Mouse (Mus musculus): ENCODE measurements at regions not wholly inside any gene's neighbourhood (a gene's known extent, or its start where the extent isn't known, plus 50 kb on each side); places are given as distances from the start of the nearest gene placed in this dataset.
A peak's percentile ranks its signal among the peaks of the same experiment; 100 is the strongest.

DNA sequence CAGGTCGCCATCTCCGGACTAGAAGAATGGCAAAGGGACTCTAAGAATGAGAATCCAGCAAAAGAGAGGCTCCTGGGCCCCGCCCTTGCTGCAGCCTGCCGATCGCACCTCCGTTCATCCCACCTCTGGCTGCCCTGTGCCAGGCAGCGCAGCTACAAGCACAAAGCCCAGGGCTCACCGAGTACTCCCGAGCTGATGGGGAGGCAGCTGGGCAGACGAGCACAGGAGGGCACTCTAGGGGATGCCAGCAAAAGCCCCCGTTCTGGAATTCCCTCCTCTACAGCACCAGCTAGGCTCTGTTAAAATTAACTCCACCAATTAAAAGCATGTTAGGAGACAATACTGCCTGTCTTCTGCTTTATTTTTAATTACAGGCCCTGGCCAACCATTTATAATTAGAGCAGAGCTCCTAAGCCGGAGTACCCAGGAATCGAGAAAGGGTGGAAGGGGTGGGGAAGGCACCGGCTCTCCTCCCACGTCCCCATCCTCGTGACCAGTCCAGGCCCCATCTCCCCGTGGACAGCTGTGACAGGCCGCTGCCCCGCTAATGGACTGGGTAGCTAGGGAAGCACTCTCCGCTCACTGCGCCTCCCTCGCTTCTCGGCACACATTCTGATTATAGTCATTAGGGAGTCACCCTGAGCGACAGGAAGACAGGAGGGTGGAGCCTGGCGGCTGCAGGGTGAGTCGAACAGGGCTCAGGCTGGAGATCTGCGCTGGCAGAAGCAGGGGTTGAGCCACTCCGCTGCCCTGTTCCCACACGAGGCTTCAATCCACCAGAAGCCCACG is 120.0 kb downstream of the Nectin1 start:
- Histone ChIP-seq H3K36me3 (ENCODE audit: control insufficient read depth in 1 of 2, insufficient read depth in 2 of 2, low read length in 2 of 2) (no peaks in the 10 kb centered on the region), H3K9ac (ENCODE audit: control insufficient read depth, low read depth, low read length, poor library complexity, severe bottlenecking) (no peak overlapping the region), H3K4me3 (ENCODE audit: control insufficient read depth in 1 of 2, insufficient read depth in 1 of 2, low read depth in 2 of 2, low read length in 2 of 2) (no peak overlapping the region), H3K27me3 (ENCODE audit: control insufficient read depth in 1 of 2, insufficient read depth in 2 of 2, low read length in 2 of 2) (no peaks in the 10 kb centered on the region), H3K27ac (ENCODE audit: control insufficient read depth, low read depth, low read length) (no peak overlapping the region), H3K79me2 (ENCODE audit: control insufficient read depth, insufficient read depth, low read length, poor library complexity) (no peaks in the 10 kb centered on the region), H3K9me3 (replicated peaks; ENCODE audit: insufficient read depth, low read length) (no peaks in the 10 kb centered on the region), H3K4me1 (ENCODE audit: control insufficient read depth in 1 of 2, insufficient read depth in 2 of 2, low read length in 2 of 2) (no peaks in the 10 kb centered on the region)
- DNase-seq (ENCODE audit: low read depth, low spot score), result no peak
- TF ChIP-seq JUND (IDR thresholded peaks at IDR 0.05; ENCODE audit: low read depth, low read length) (no peak), ELF1 (IDR thresholded peaks at IDR 0.05; ENCODE audit: low read depth, low read length) (no peak), MEF2A (IDR thresholded peaks at IDR 0.05; ENCODE audit: extremely low read depth, insufficient replicate concordance, low read depth, low read length, poor library complexity, severe bottlenecking) (no peak), POLR2AphosphoS5 (IDR thresholded peaks at IDR 0.05; ENCODE audit: borderline replicate concordance, low read depth, low read length) (no peak), BHLHE40 (IDR thresholded peaks at IDR 0.05; ENCODE audit: borderline replicate concordance, low read depth, low read length) (no peak)

DNA sequence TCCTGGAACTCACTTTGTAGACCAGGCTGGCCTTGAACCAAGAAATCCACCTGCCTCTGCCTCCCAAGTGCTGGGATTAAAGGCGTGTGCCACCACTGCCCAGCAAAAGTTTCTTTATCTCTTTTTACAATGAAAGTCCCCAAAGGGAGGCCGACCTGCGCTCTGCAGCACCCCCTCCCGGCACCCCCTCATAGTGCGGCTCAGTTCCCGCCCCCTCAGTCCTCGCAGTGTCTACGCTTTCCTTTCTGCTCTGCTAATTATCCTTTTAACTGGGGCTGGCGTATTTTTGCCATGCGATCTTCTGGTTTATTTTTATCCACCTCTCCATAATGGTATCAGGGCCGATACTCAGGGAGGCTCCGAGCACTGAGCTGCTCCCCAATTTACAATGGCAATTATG is 123.0 kb downstream of the Nectin1 start:
- H3K9ac ChIP-seq (ENCODE audit: control insufficient read depth, low read depth, low read length, poor library complexity, severe bottlenecking), result no peak overlapping the region
- TF ChIP-seq POLR2AphosphoS2 (IDR thresholded peaks at IDR 0.05; ENCODE audit: low read length), result no peak
- peak in 1 of 3 experiments; percentile 2; a peak in 1 of 6 replicates for TF ChIP-seq CTCF (IDR thresholded peaks at IDR 0.05 in 2 of 3, conservative IDR thresholded peaks at IDR 0.05 in 1 of 3; ENCODE audit: control insufficient read depth in 1 of 3, insufficient read depth in 1 of 3, low read depth in 2 of 3, low read length in 3 of 3, poor library complexity in 1 of 3, severe bottlenecking in 1 of 3)
- H3K9me3 ChIP-seq (replicated peaks; ENCODE audit: insufficient read depth, low read length), result no peaks in the 10 kb centered on the region
- no peaks in the 10 kb centered on the region for H3K79me2 ChIP-seq (ENCODE audit: control insufficient read depth, insufficient read depth, low read length, poor library complexity)
- H3K27ac ChIP-seq (ENCODE audit: control insufficient read depth, low read depth, low read length), result no peak overlapping the region
- no peak overlapping the region for H3K4me3 ChIP-seq (ENCODE audit: control insufficient read depth in 1 of 2, insufficient read depth in 1 of 2, low read depth in 2 of 2, low read length in 2 of 2)
- no peak for DNase-seq (ENCODE audit: low read depth, low spot score)
- no peaks in the 10 kb centered on the region for H3K4me1 ChIP-seq (ENCODE audit: control insufficient read depth in 1 of 2, insufficient read depth in 2 of 2, low read length in 2 of 2)
- H3K36me3 ChIP-seq (ENCODE audit: control insufficient read depth in 1 of 2, insufficient read depth in 2 of 2, low read length in 2 of 2), result no peaks in the 10 kb centered on the region
- H3K27me3 ChIP-seq (ENCODE audit: control insufficient read depth in 1 of 2, insufficient read depth in 2 of 2, low read length in 2 of 2), result no peaks in the 10 kb centered on the region

DNA sequence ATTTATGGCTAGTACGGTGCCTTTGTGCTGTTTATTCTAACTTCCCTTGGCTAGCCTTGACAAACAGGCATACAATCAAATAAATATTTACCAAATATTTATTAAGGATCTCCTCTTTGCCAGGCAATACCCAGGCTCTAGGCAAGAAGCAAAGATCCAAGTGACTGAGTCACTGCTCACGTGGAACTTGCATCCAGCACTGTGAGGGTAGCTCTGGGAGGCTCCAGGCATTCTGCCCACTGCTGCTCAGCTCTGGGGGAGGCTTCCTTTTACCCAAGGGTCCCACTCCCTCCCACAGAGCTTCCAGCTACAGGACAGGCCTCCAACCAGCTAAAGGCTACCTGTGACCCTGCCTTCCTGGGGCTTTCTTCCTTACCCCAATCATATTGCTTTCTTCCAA is 130.1 kb downstream of the Nectin1 start:
- Histone ChIP-seq H3K9me3 (replicated peaks; ENCODE audit: insufficient read depth, low read length) (no peaks in the 10 kb centered on the region), H3K36me3 (ENCODE audit: control insufficient read depth in 1 of 2, insufficient read depth in 2 of 2, low read length in 2 of 2) (no peaks in the 10 kb centered on the region), H3K27ac (ENCODE audit: control insufficient read depth, low read depth, low read length) (no peak overlapping the region), H3K27me3 (ENCODE audit: control insufficient read depth in 1 of 2, insufficient read depth in 2 of 2, low read length in 2 of 2) (no peaks in the 10 kb centered on the region), H3K4me3 (ENCODE audit: control insufficient read depth in 1 of 2, insufficient read depth in 1 of 2, low read depth in 2 of 2, low read length in 2 of 2) (no peak overlapping the region), H3K4me1 (ENCODE audit: control insufficient read depth in 1 of 2, insufficient read depth in 2 of 2, low read length in 2 of 2) (no peaks in the 10 kb centered on the region), H3K79me2 (ENCODE audit: control insufficient read depth, insufficient read depth, low read length, poor library complexity) (no peaks in the 10 kb centered on the region), H3K9ac (ENCODE audit: control insufficient read depth, low read depth, low read length, poor library complexity, severe bottlenecking) (no peak overlapping the region)
- DNase-seq (ENCODE audit: low read depth, low spot score), result no peak
- no peak for TF ChIP-seq HCFC1 (IDR thresholded peaks at IDR 0.05; ENCODE audit: low read depth, low read length)
- no peak for TF ChIP-seq BHLHE40 (IDR thresholded peaks at IDR 0.05; ENCODE audit: borderline replicate concordance, low read depth, low read length)
- no peak for TF ChIP-seq CHD1 (IDR thresholded peaks at IDR 0.05; ENCODE audit: low read depth, low read length)
- TF ChIP-seq EP300 (IDR thresholded peaks at IDR 0.05; ENCODE audit: low read depth in 1 of 2, low read length in 2 of 2), result no peak
- TF ChIP-seq ZC3H11A (IDR thresholded peaks at IDR 0.05; ENCODE audit: low read depth, low read length), result no peak
- no peak for TF ChIP-seq RCOR1 (IDR thresholded peaks at IDR 0.05; ENCODE audit: low read depth, low read length)
- TF ChIP-seq ZMIZ1 (IDR thresholded peaks at IDR 0.05; ENCODE audit: low read depth, low read length), result no peak
- TF ChIP-seq UBTF (IDR thresholded peaks at IDR 0.05; ENCODE audit: borderline replicate concordance, insufficient read depth, low read depth, low read length), result no peak
- no peak for TF ChIP-seq SMC3 (IDR thresholded peaks at IDR 0.05; ENCODE audit: low read depth, low read length)
- no peak for TF ChIP-seq MAX (IDR thresholded peaks at IDR 0.05; ENCODE audit: low read length)
- no peak for TF ChIP-seq GABPA (IDR thresholded peaks at IDR 0.05; ENCODE audit: low read depth, low read length)
- no peak for TF ChIP-seq TCF12 (IDR thresholded peaks at IDR 0.05; ENCODE audit: low read depth, low read length)
